Mouse (Mus musculus) mesoderm, embryonic 11.5 days (tissue): ENCODE data around the gene Pld4.

Experiments
- DNase-seq: peaks from one replicate; pipeline ENCODE4 v3.0.0-alpha.2; 2012; ENCODE audit warnings: low read depth, low spot score

Gene Pld4

DNA sequence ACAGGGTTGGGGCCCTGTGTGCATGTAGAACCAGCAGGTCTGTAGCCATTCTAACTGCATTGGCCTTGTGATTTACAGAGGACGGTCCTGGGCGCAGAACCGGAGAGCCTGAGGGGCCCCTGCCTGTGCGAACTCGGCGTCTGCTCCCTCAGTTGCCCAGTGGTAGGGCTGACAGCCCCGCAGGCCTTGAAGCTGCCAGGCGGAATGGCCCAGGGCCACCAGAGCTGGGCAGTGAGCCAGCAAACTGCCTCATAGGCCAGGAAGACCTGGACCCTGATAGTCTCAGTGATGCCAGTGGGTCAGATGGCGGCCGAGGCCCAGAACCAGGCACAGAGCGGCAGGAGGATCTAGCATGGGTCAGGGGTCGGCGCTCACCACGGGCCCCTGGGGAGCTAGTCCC is 22.7 kb upstream of the Pld4 start:
- no peak for DNase-seq

DNA sequence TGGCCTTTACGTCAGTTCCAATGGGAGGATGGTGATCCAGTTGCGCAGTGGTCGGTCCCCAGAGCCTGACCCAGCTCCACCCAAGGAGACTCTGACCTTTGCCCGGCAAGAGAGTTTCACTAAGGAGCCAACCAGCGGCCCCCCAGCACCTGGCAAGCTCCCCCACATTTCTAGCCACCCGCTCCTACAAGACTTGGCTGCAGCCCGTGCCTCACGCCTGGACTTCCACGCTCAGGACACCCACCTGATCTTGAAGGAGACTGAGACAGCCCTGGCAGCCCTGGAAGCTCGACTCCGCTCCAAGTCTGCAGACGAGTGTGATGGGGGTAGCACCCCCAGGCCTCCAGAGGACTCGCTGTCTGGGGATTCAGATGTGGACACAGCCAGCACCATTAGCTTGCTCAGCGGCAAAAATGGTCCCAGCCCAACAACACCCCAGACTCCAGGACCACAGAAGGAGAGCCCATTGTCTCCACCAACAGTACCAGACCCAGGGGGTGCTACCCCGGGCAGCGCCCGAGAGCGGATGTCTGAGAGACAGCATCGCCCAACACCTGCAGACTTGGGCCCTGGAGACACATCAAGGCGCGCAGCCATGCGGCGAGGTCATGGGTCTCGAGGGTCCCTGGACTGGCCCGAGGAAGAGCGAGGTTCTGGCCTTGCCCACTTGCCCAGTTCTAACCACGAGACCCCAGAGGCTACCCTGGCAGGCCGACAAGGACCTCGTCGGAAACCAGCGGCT is 22.0 kb upstream of the Pld4 start:
- DNase-seq, result no peak

DNA sequence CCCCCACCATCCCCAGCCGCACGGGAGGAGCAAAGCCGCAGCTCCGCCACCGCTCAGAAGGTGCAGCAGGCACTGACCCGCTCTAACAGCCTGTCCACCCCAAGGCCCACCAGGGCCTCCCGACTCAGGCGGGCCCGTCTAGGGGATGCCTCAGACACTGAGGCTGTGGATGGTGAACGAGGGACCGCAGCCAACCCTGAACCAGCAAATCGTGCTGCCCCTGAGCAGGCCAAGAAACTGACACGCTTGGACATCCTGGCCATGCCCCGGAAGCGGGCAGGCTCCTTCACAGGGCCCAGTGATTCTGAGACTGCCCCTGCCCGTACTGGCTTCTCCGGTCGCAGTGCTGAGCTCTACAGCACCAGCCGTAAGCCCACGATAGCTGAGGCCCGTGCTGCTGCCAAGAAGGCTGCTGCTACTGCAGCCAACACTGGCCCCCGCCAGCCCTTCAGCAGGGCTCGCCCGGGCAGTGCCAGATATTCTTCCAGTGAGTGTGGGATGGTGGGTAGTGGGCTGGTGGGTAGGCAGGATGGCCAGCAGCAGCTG is 21.4 kb upstream of the Pld4 start:
- no peak for DNase-seq

DNA sequence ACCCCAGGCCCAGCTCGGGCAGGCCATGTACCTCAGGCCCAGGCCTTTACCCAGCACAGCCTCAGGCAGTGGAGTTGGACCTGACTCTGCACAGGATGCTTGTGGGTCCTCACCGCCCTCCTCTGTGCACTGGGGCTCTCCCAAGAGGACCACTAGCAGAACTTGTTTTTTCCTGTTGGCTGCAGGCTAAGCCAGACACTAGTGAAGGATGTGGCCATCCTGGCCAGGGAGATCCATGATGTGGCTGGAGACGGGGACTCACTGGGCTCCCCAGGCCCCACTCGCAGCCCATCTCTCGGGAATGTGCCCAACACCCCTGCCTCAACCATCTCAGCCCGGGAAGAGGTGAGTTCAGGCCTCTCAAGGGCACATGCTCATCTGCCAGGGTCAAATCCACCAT is 17.7 kb upstream of the Pld4 start:
- no peak for DNase-seq

DNA sequence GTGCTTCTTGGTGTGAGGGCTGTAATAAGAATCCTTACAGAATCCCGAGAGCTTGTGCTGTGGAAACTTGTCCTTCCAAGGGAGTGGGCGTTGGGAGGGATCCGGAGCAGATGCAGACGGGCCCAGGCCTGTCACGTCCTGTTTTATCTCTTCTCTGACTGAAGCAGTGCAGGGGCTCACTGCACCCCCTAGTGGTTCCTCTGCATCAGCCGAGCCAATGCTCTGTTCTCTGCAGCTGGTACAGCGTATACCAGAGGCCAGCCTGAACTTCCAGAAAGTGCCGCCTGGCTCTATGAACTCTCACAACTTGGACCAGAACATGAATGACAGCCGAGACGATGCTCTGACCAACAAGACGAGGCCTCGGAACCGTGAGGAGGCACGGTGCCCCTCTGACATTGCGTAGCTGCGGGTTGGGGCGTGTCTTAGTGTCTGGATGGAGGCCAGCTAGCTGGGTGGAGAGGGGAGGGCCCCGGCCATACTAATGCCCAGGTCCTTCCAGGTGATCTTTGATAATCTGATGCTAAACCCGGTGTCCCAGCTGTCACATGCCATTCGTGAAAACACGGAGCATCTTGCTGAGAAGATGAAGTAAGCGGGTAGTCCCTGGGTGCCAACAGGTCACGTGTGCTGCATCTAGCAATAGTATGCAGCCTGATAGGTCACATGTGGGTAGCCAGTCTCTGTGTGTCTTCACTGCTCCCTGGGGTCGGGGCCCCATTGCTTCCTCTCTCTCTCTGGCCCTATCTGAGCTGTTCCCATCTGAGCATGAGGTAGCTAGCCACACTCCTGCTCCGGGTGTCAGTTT is 17.1 kb upstream of the Pld4 start:
- DNase-seq, result peak; percentile 84

DNA sequence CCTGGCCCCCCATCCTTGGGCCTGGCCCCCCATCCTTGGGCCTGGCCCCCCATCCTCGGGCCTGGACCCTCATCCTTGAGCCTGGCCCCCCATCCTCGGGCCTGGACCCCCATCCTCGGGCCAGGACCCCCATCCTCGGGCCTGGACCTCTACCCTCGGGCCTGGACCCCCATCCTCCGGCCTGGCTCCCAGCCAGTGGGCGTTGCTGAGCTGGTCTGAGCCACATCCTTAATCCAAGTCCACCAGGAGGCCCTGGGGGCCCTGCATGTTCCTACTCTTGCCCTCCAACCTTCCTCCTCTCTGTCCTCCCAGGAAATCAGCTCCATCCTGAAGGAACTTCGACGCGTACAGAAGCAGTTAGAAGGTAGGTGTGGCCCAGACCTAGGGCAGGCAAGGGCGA is 16.2 kb upstream of the Pld4 start:
- no peak for DNase-seq

DNA sequence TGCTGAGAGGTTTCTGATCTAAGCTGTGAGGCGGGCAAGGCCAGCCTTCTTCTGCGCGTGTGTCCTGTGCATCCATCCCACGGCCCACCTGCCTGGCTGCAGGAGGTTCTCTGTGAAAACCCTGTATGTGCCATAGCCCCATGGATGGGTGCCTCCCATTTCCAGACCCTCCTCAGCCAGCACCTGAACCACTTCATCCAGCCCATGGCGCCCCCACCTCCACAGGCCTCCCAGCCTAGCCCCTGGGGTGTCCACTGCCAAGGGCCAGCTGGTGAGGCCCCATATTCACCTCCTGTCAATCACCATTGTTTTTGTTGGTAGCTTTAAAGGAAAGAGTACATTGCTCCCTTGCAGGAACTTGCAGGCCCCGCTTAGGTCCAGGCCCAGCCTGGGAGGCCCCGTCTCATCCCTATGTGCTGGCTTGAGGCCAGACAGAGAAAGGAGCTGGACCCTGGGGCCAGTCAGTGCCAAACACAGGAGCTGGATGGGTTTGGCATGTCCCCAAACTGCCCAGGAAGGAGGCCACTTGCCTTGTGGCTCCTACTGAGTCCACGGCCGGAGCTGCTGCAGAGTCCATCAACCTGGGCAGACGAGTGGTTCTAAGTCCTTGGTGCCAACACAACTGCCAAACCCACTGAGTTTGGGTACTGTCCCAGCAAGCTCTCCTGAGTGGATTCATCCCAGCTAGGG is 15.4 kb upstream of the Pld4 start:
- no peak for DNase-seq

DNA sequence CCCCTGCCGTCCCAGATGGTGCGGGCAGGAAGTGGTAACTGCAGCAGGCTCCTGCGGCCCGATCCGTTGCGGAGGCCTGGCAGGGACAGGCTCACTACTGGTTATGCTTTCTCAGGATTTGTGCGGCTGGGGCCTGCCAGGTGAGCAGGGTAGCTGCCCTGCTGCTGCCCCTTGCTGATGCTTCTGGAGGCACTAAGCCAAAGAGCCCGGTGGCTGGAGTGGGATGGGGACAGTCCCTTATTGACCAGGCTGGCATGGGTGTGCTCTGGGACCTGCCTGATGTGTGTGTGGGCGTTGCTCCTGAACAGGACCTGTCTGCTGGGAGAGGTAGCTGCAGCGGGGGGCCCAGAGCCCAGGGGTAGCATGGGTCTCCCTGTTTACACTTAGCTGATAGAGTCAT is 14.7 kb upstream of the Pld4 start:
- DNase-seq, result no peak

DNA sequence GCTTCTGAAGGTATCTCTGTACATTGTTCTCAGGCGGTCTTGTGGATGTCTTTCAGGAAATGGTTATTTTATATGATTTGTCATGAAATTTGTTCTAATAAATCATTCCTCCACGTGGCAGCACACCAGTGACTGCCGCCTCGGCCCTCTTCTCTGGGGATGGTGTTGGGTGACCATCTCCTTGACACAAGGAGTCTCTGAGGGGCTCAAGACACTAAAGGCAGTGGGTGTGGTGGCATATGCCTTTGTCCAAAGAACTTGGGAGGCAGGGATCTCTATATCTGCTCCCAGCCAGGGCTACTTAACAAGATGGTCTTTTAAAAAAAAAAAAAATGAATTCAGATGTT is 14.0 kb upstream of the Pld4 start:
- no peak for DNase-seq

DNA sequence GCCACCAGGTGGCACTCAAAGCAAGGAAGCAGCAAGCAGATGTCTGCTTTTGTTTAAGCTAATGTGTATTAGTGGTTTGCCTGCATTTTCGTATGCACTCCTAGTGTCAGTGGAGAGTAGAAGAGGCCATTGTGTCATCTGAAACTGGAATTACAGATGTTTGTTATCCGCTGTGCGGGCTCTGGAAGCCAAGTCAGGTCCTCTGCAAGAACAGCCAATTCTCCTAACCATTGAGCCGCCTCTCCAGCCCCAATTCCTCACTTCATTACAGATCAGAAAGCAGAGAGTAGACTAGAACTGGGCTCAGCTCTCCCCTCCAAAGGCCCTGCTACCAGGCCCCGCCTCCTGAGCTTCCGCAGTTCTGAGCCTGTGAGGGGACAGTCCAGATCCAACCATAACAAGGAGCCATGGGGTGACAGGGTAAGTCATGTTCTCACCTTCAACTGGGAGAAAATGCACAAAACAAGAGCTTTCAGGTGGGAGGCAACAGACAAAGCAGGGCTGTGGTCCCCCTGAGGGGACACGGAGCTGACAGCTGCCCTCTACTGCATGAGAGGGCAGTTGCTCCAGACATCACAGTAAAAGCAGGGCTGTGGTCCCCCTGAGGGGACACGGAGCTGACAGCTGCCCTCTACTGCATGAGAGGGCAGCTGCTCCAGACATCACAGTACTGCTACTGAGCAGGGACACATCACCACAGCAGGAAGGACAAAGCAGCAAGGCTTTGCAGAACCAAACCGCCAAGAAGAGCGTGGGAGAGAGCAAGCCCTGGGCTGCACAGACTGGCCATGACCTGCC is 13.4 kb upstream of the Pld4 start:
- DNase-seq, result peak; percentile 85

DNA sequence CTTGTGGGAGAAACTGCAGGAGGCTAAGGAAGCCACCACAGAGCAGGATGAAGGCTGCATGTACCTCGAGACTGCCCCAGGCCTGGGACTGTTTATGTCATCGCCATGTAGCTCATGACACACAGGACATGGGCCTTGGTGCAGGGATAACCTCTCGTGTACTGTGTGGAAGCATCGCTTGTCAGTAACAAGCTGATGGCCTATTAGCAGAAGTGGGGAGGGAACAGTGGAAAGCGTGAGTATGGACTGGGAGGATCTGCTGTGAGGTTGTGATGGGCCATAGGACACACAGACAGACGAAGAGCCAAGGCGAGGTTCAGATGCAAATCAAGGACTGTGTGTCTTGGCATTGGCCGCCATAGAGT is 12.9 kb upstream of the Pld4 start:
- no peak for DNase-seq

DNA sequence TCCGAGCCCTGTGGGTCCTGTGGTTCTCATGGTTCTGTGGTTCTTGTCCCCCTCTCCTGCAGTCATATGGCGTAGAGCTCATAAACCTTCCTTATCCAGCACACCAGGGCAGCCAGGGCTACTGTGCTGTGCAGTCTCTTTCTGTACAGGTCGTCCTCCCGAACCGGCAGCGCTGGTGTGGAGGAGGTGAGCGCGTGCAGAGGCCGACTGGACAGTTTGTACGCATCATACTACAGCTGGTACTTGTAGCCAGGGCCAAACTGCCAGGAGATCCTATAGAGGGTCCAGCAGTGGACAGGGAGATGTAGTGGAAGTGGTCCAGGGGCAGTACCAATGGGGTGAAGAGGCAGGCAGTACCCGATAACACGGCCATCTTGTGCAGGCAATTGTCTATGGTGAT is 9.5 kb upstream of the Pld4 start:
- no peak for DNase-seq

DNA sequence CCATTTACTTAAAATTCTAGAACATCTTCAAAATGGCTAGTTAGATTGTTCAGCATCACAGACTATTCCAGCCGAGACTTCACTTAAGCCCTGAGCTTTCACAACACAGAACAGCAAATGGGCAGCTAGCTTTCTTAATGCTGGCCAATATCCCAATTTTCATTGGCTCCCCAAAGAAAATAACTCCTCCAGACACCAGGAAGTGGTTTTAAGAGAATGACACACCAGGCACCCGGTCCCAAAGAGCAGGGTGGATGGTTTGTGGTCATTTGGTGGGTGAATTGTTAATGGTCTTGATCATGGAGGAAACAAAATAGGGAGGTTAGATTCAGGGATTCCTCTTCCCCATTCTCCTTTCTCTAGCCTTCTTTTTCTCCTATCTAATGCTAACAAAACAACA is 8.1 kb upstream of the Pld4 start:
- DNase-seq, result no peak

DNA sequence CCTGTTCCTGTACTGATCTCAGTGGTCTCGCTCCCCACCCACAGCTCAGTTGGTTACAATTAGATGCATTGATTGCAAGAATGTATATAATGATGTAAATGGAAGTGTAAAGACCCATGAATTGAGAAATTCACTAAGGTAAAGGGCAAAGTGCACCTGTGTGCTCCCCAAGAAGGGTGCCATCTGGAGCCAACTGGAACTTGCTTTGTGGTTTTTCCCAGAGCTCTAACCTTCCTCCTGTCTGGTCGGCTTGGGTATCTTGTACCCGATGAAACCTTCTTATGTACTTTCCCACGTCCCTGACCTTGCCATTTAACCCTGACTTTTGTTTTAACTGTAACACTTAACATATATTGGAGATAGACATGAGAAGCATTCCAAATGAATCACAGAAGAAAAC is 4.6 kb upstream of the Pld4 start:
- no peak for DNase-seq

DNA sequence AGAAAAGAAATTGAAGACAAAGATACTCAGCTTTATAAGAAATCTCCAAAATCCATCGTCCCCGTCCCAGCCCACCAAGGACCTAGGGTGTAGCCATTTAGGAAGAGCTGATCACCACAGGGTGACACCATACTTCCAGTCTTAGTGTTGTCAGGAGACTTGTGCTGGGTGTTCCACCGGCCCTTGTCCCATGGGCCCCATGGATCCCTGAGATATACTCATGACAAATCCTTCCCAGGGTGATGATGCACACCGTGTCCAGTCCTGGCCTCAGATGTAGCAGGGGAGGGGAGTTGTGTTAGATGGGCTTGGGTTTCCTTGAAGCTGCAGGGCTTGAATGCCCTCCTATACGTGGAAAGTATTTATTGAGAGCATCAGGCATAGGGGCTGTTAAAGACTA is 2.6 kb upstream of the Pld4 start:
- no peak for DNase-seq

DNA sequence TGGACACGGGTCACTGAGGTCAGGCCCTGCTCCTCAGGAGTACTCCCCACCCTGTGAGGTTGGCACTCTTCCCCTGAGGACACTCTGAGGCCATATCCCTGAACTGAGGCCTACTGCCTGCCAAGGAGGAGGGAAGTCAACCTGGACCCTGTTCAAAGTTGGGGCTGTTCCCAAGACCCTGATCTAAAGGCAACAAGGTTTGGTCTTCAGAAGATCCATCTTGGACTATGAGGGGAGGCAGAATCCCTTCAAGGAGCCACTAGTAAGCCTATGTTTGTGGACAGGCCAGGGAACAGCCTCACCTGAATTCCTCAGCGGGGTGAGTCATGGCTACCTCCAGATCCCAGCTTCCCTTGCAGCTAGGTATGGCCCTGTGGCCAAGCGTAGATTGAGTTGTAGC is 984 bp upstream of the Pld4 start:
- no peak for DNase-seq

DNA sequence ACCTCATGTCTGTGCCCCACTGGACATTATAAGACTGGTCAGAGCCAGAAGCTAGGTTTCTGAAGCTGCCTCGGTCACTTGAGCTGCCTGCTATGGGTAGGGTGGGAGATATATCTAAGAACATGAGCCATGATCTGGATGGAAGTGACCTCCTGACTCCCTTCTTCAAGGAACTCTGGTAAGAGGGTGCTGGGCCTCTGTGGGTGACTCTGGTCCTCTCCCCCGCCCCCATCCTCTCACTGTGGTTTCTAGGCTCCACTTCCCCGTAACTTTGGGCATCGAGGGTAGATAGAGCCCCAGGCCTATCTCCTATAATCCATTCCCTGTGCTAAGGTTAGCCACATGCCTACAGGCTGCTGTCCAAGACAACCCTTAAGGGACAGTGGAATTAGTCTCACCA is 956 bp downstream of the Pld4 start:
- no peak for DNase-seq

DNA sequence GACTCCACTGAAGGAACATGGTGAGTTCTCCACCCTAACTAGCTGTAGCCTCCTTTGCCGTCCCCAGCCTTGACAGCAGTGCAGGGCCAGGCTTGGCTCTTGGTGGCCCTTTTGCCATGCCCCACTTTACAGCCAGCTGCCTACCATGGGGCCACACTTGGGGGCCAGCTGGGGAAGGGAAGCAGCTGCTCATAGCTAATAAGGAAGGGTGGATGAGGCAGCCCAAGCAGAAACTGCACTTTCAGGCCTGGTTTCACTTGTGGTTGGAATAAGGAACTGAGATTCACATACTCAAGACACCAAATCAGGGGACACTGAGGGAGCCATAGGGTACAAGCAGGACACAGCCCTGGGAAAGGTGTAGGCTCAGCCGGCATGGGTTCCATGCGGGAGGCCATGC is 1.6 kb downstream of the Pld4 start:
- DNase-seq, result no peak

DNA sequence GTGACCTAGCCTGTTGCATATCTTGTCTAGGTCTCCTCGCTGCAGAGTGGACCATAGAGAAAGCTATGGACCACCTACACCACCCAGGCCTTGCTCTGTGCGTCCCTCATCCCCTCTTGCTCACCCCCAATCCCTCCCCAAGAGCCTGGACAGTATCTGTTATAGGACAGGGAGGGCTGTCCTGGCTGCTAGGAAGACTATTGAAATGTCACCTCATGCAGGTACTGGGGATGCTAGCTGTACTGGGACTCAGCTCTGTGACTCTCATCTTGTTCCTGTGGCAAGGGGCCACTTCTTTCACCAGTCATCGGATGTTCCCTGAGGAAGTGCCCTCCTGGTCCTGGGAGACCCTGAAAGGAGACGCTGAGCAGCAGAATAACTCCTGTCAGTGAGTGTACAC is 2.7 kb downstream of the Pld4 start:
- no peak for DNase-seq

DNA sequence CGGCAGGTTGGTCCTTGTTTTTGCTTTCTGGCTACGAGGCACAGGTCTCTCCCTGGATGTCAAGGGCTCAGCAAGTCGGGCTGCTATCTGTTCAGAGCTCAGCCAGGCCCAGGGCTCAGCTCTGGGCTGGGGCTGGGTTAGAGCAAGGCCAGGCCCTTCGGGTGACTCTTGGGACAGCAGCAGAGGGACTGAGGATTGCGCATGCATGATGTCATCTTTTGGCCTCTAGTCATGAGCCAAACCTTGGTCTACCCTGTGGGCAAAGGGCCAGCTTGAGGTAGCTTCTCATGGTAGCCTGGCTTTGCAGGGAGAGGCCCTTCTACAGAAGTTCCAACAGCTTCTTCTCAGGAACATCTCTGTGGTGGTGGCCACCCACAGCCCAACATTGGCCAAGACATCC is 3.7 kb downstream of the Pld4 start:
- DNase-seq, result no peak

DNA sequence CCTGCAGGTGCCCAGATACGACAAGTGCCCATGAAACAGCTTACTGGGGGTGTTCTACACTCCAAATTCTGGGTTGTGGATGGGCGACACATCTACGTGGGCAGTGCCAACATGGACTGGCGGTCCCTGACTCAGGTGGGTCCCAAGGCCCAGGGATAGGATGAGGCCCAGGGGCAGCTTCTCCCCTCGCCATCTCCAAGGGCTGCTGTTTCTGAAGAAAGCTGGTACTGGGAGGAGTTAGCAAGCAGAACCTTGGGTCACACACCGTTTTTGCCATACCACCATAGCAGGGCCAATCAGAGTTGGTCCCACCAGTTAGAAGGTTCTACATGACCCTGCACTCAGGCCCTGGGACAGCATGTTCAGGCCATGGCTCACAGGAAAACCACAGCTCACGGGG is 4.5 kb downstream of the Pld4 start:
- DNase-seq, result no peak

DNA sequence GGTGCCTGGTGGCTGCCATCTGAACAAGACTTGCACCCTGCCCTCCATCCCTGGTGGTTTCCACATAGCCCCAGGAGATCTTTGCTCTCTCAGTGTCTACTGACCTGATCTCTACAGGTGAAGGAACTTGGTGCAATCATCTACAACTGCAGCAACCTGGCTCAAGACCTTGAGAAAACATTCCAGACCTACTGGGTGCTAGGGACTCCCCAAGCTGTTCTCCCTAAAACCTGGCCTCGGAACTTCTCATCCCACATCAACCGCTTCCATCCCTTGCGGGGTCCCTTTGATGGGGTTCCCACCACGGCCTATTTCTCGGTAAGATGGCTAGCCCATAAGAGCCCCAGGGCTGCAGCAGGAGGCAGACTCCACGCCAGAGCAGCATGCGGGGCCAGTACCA is 6.1 kb downstream of the Pld4 start:
- no peak for DNase-seq
